Mouse (Mus musculus): ENCODE data around the gene Samd4b. TPM values are rescaled to one million over a fixed set of nuclear protein-coding genes. Genes with fewer than 3 reads are reported as not detected.

The Samd4b gene
- polyA plus RNA-seq, 1 experiment from 2014 or later = 36.0 TPM

DNA sequence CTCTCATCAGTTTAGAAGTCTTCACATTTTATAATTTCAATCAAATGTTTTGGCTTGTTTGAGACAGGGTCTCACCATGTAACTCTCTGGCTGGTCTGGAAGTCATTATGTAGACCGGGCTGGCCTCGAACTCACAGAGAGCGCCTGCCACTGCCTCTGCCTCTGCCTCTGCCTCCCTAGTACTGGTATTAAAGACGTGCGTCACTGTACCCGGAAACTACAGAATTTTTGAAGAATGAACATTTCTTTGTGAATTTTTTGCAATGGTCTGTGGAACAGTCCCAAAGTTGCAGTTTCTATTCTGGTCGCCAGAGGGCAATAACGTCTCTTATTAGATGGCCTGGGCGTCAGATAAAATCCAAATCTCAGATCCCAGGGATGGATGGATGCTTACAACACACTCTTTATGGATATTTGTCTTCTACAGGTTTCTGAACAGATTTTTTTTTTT is 224.8 kb downstream of the Samd4b start:
- Histone ChIP-seq H3K4me1 (peaks cover 76% of the 10 kb centered on the region), H3K27me3 (replicated peaks; ENCODE audit: low read depth, poor library complexity, severe bottlenecking) (peaks cover 9% of the 10 kb centered on the region), H3K36me3 (replicated peaks) (peaks cover 35% of the 10 kb centered on the region), H3K9me3 (no peaks in the 10 kb centered on the region), H3K27ac (replicated peaks) (peak overlapping the region; percentile 97), H3K4me3 (peak overlapping the region; percentile 91)
- DNase-seq (ENCODE audit: low spot score) = peak; percentile 76
- WGBS = under 1% methylated on average over 9 of the region's 9 CpGs

DNA sequence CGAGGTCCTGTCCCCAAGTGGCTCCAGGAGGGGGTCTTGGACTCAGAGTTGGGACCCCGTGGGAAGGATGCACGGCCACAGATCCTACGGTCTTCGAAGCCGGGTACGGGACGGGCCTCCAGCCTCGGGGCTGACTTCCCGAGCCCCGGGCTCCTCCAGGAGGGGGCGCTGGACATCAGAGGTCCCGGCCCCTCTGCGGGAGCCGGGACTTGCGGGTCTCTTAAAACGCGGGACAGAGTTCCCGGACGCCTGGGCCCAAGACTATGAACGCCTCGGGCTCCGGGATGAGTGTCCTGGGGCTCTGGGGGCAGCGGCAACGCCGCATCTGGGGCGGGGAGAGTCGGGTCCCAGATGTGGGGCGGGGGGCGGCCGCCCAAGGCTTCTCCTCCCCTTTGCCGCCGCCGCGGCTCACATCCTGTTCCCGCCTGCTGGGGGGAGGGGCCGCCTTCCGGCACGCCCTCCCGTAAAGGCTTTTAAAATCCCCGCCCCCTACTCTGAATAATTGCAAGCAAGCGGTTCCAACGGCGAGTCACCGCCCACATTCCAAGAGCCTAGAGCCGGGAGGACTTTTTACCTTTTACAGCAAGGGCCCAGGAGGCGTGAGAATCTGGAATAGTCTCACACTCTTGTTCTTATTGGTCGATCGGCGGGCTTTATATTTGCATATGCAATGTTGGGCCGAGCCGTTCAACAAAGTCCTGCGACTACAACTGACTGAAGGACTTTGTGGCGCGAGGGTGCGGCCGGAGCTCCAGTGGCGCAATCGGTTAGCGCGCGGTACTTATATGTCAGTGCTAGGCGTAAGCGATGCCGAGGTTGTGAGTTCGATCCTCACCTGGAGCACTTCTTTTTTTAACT is 225.5 kb downstream of the Samd4b start, which contains the start of gene Plekhg2:
TSS of gene Plekhg2 (minus strand) at position 349 of the 858 bp plus-strand sequence.
- peak within 1 kb of the TSS; percentile 97 for H3K27ac ChIP-seq (replicated peaks)
- DNase-seq (ENCODE audit: low spot score) = peak; percentile 98
- no peaks in the 10 kb centered on the region for H3K9me3 ChIP-seq
- H3K27me3 ChIP-seq (replicated peaks; ENCODE audit: low read depth, poor library complexity, severe bottlenecking) = peaks cover 2% of the 10 kb centered on the region
- H3K4me1 ChIP-seq = peaks cover 70% of the 10 kb centered on the region
- under 1% methylated on average over 66 of the region's 66 CpGs for WGBS
- peaks cover 35% of the 10 kb centered on the region for H3K36me3 ChIP-seq (replicated peaks)
- peak within 1 kb of the TSS; percentile 91 for H3K4me3 ChIP-seq

DNA sequence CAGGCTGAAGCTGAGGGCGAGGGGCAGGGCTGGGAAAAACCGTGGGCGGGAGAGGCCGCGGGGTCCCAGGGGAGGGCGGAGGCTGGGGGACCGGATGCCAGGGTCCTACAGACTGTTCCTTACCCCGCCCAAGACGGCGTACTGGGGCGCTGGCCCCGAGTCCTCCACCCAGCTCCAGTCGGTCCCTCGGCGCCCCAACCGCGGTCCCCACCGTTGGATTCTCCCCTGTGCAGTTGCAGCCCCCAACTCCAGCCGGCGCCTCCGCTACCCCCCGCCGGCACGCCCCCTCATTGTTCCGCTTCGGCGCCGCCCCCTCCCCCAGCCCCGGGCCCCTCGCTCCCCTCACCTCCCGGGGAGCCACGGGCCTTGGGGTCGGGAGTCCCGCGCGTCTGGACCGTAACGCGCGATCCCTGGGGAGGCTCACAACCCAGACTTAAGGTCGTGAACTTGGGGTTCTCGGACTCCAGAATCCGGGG is 226.4 kb downstream of the Samd4b start:
- WGBS = under 1% methylated on average over 43 of the region's 43 CpGs
- peak; percentile 80 for DNase-seq (ENCODE audit: low spot score)
- H3K4me3 ChIP-seq = peak overlapping the region; percentile 91
- H3K27me3 ChIP-seq (replicated peaks; ENCODE audit: low read depth, poor library complexity, severe bottlenecking) = no peaks in the 10 kb centered on the region
- peaks cover 42% of the 10 kb centered on the region for H3K36me3 ChIP-seq (replicated peaks)
- H3K9me3 ChIP-seq = no peaks in the 10 kb centered on the region
- peak overlapping the region; percentile 97 for H3K27ac ChIP-seq (replicated peaks)
- peaks cover 60% of the 10 kb centered on the region for H3K4me1 ChIP-seq

DNA sequence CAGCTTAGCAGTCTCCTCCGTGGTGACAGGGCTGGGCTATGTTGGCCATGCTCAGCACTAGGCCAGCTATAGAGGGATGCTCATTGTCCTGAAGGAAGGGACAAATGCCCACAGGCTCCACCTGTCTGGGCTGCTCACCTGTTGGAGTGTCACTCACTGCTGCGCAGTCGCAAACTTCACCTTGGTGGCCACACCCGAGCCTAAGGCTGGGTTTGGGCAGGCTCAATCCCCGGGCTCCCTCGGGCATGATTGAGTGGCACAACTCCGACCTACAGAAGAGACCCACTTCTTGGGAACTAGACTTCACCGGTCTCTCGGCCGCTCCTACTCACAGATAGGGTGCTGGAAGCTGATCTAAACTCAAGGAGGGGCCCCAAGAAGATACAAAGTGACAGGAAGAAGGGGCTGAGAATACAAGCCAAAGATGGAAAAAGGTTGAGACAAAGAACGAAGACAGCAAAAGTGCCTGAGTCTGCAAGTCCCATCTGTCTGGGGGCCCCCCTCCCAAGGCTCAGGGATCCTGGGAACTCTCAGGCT is 226.9 kb downstream of the Samd4b start:
- H3K9me3 ChIP-seq = no peaks in the 10 kb centered on the region
- peak overlapping the region; percentile 97 for H3K27ac ChIP-seq (replicated peaks)
- peaks cover 47% of the 10 kb centered on the region for H3K36me3 ChIP-seq (replicated peaks)
- peaks cover 55% of the 10 kb centered on the region for H3K4me1 ChIP-seq
- DNase-seq (ENCODE audit: low spot score) = peak; percentile 34
- H3K4me3 ChIP-seq = peak overlapping the region; percentile 91
- H3K27me3 ChIP-seq (replicated peaks; ENCODE audit: low read depth, poor library complexity, severe bottlenecking) = no peaks in the 10 kb centered on the region
- WGBS = 14% methylated on average over 11 of the region's 11 CpGs

DNA sequence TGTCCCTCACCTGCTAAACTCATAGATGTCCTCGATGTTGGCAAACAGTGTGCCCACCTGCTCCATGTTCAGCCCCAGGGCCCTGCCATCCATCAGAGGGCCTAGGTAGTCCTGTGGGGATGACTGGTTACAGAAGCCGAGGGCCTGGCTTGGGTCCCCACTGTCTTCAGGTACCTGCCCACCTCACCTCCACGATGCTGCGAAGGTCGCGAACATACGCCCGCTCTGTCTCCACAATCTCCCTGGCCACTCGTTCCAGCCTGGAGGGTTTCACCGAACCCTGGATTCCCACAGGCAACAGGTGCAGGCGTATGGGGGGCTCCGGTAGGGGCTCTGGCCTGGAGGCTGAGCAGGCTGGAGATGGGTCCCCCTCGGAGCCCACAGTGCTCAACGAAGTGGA is 227.9 kb downstream of the Samd4b start:
- peak overlapping the region; percentile 91 for H3K4me3 ChIP-seq
- whole genome bisulfite sequencing = 95% methylated on average over 14 of the region's 14 CpGs
- H3K27ac ChIP-seq (replicated peaks) = peak overlapping the region; percentile 97; the same call in 1 of the 2 replicates
- no peak for DNase-seq (ENCODE audit: low spot score)
- H3K9me3 ChIP-seq = no peaks in the 10 kb centered on the region
- H3K36me3 ChIP-seq (replicated peaks) = peaks cover 57% of the 10 kb centered on the region
- H3K4me1 ChIP-seq = peaks cover 46% of the 10 kb centered on the region
- no peaks in the 10 kb centered on the region for H3K27me3 ChIP-seq (replicated peaks; ENCODE audit: low read depth, poor library complexity, severe bottlenecking)

DNA sequence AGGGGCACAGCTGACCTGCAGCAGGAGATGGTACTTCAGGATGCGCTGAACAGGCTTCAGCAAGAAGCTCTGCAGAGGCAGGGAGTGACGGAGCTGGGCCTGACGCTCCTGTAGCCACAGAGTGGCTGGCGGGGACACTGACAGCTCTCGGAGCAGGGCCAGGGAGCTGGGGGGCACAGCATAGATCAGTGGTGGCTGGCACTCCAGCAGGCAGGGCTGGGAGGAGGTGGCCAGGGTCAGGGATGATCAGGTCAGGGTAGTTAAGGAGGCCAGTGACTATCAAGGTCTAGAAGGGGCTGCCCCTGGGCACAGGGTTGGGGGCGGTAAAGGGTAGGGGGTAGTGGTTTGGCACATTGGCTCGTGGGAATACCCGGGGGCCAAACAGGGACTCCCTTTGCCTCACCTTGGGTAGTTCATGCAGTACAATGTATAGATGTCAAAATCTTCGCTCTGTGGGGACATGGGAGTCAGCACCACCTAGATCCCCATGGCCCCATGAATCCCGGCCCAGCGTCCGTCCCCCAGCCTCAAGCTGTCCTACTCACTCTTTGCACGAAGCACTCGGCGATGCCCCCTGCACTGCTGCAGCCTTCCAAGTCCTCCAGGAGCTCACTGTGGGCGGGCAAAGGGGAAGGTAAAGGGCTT is 229.5 kb downstream of the Samd4b start:
- Histone ChIP-seq H3K27me3 (replicated peaks; ENCODE audit: low read depth, poor library complexity, severe bottlenecking) (no peaks in the 10 kb centered on the region), H3K36me3 (replicated peaks) (peaks cover 74% of the 10 kb centered on the region), H3K9me3 (no peaks in the 10 kb centered on the region), H3K27ac (replicated peaks) (no peak overlapping the region), H3K4me3 (no peak overlapping the region), H3K4me1 (peaks cover 32% of the 10 kb centered on the region)
- 89% methylated on average over 16 of the region's 16 CpGs for WGBS
- no peak for DNase-seq (ENCODE audit: low spot score)

DNA sequence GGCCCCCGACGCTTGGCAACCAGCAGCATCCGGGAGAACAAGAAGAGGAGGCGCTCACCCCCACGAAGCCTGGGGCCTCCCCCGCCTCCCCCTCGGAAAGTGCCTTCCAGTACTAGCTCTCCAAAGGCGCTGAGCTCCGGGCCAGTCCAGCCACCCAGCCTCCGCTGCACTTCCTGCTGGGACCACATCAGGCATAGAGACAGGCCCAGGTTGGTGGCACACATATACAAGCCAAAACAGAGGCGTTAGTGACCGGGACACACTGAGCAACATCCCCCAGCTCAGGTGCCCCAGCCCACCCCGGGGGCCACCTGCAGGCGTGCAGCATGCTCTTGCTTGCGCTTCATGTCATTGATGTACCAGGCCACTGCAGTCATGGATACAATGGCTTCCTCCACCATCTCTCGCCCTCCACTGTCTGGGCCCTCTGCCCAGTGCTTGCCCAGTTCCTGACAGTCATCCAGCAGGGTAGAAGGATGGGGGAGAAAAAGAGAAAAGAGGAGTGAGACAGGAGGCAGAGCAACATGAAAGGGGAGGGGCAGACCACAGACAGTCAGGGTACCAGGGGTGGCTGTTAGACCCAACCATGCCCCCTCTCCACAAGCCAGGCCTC is 230.2 kb downstream of the Samd4b start:
- 91% methylated on average over 16 of the region's 16 CpGs for WGBS
- no peak overlapping the region for H3K27ac ChIP-seq (replicated peaks)
- H3K9me3 ChIP-seq = no peaks in the 10 kb centered on the region
- H3K4me3 ChIP-seq = 0 out of 2 replicates have a peak overlapping the region, but pooled peaks have one; percentile 3
- H3K36me3 ChIP-seq (replicated peaks) = peaks cover 80% of the 10 kb centered on the region
- DNase-seq (ENCODE audit: low spot score) = no peak
- no peaks in the 10 kb centered on the region for H3K27me3 ChIP-seq (replicated peaks; ENCODE audit: low read depth, poor library complexity, severe bottlenecking)
- peaks cover 32% of the 10 kb centered on the region for H3K4me1 ChIP-seq

DNA sequence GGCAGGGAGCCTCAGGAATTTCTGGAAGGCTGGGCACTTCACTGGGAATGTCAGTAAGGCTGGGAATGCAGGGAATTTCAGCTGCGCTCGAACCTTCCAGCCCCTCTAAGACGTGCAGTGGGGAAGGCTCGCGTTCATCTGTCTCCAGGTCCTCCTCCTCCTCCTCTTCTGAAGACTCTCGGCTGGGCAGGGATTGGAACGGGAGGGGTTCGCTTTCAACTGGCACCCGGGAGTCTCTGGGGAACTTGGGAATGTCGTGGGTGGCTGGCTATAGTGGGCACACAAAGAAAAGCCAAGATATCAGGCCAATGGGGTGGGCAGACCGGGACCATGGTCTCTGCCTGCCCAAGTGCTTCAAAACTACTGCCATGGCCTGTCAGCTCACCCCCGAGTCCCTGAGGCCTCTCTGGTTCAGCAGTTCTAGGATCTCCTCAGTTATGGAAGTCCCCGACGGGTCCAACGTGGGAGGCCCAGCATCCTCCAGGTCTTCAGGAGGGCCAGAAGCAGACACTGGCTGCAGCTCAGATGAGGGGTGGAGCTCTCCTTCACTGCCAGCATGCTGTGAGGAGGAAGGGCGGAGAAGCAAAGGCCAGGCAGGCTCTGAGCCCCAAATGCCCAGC is 235.4 kb downstream of the Samd4b start:
- 89% methylated on average over 16 of the region's 16 CpGs for WGBS

DNA sequence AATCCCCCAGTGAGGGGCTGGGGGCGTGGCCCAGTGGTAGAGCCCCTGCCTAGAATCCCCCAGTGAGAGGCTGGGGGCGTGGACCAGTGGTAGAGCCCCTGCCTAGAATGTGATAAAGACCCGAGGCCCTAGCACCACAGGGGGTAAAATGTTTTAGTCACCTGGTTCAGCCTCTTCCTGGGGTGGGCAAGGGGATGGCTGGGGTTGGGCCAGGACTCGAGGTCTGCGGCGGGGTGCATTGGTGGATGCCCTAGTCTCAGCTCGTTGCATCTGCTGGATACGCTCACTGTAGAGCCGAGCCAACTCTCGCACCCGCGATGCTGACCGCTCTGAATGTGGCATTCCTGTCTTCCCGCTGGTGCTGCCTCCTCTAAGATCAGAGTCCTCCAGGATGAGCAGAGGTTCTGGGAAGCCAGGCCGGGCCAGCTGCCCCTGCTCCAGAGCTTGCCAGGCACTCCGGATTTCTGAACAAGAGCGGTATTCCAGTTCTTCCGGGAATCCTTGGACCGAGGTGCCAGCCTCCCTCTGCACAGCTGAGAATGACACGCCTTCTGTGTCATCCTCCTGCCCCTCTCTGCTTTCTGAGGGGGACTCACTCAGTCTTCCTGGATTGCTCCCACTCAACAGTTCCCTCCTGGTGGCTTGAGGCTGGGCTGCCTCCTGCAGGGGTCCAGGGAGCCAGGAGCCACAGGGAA is 236.2 kb downstream of the Samd4b start:
- H3K36me3 ChIP-seq (replicated peaks) = peaks cover 90% of the 10 kb centered on the region
- peaks cover 24% of the 10 kb centered on the region for H3K4me1 ChIP-seq
- WGBS = 92% methylated on average over 20 of the region's 20 CpGs
- no peak for DNase-seq (ENCODE audit: low spot score)
- H3K27ac ChIP-seq (replicated peaks) = no peak overlapping the region
- peaks cover 7% of the 10 kb centered on the region; the same call in 1 of the 2 replicates for H3K9me3 ChIP-seq
- H3K27me3 ChIP-seq (replicated peaks; ENCODE audit: low read depth, poor library complexity, severe bottlenecking) = no peaks in the 10 kb centered on the region
- 0 out of 2 replicates have a peak overlapping the region, but pooled peaks have one; percentile 34 for H3K4me3 ChIP-seq

More for the DNA sequence above, 235.4 kb downstream of the Samd4b start:
- Histone ChIP-seq H3K9me3 (peaks cover 7% of the 10 kb centered on the region; the same call in 1 of the 2 replicates), H3K27ac (replicated peaks) (no peak overlapping the region), H3K4me1 (peaks cover 16% of the 10 kb centered on the region), H3K36me3 (replicated peaks) (peaks cover 98% of the 10 kb centered on the region), H3K27me3 (replicated peaks; ENCODE audit: low read depth, poor library complexity, severe bottlenecking) (no peaks in the 10 kb centered on the region), H3K4me3 (0 out of 2 replicates have a peak overlapping the region, but pooled peaks have one; percentile 34)
- no peak for DNase-seq (ENCODE audit: low spot score)

DNA sequence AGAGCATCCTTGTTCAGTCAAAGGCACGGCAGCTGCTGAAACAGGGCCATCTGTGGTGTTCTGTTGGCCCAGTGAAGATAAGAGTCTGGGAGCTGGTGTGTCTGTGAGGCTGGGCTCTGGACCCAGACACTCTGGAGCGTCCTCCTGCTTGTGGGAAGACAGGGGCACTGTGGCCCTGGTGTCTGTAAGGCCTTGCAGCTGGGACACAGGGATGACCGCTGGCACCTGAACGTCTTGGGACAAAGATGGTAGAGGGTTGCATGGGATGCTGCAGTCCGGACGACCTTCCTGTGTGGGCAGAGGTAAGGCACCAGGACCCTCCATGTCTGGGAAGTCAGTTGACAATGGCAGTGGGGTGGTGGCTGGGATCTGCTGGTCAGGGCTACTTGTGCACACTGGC is 237.7 kb downstream of the Samd4b start:
- Histone ChIP-seq H3K27me3 (replicated peaks; ENCODE audit: low read depth, poor library complexity, severe bottlenecking) (no peaks in the 10 kb centered on the region), H3K27ac (replicated peaks) (no peak overlapping the region), H3K36me3 (replicated peaks) (peaks cover 82% of the 10 kb centered on the region), H3K4me3 (no peak overlapping the region), H3K4me1 (peaks cover 28% of the 10 kb centered on the region), H3K9me3 (peaks cover 7% of the 10 kb centered on the region; the same call in 1 of the 2 replicates)
- DNase-seq (ENCODE audit: low spot score) = no peak
- WGBS = 90% methylated on average over 6 of the region's 6 CpGs

DNA sequence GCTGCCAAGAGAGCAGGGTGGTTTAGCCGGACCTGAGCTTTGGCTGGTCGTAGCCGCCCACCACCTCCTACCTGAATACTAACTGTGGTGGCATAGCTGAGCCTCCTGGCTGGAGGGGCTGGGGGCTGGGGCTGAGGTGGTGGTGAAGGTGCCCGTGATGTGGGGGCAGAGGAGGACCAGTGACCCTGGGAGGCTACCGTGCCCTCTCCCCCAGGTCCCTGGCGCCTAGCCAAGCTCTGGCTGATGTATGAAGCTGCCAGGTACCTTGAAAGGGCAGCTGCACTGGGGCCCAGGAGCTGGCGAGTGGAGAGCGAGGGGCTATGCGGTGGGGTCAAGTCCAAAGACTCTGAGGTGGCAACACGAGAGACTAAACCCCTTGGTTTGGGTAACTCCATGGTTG is 238.1 kb downstream of the Samd4b start:
- 95% methylated on average over 10 of the region's 10 CpGs for WGBS
- Histone ChIP-seq H3K27ac (replicated peaks) (no peak overlapping the region), H3K9me3 (peaks cover 7% of the 10 kb centered on the region; the same call in 1 of the 2 replicates), H3K4me3 (no peak overlapping the region; the same call in 1 of the 2 replicates), H3K4me1 (peaks cover 28% of the 10 kb centered on the region), H3K36me3 (replicated peaks) (peaks cover 81% of the 10 kb centered on the region), H3K27me3 (replicated peaks; ENCODE audit: low read depth, poor library complexity, severe bottlenecking) (no peaks in the 10 kb centered on the region)
- DNase-seq (ENCODE audit: low spot score) = no peak
